In genomic region chr12:69515117-69515516, GRCm38 (mm10) we compare ENCODE assay signal across 11 mouse cellular contexts.
A peak's percentile ranks its signal among the peaks of the same experiment; 100 is the strongest.
DNase-seq lines count a peak whose midpoint lies in the region; ATAC-seq and TF ChIP-seq lines count a peak whose summit lies in the region.
"Had no signal": no experiment of that assay in that cellular context is flagged by ENCODE, and none has a peak within 500 bp of the region (broad histone marks: within the 10 kb centered on the region; RNA-seq: fewer than 3 reads in every experiment).

No protein-coding gene starts in this region.

- intact Hi-C loops in heart, adult 2 months (cut with DNase I), result no loop called here

- H3K36me3 ChIP-seq in heart, adult 2 months (ENCODE audit: control insufficient read depth, insufficient read depth, low read length), result no peaks in the 10 kb centered on the region
- H3K36me3 ChIP-seq in heart, embryonic 14.5 days (ENCODE audit: control insufficient read depth, insufficient read depth, low read length), result no peaks in the 10 kb centered on the region
- no peaks in the 10 kb centered on the region for H3K36me3 ChIP-seq in midbrain, embryonic 13.5 days
- H3K36me3 ChIP-seq: embryonic facial prominence, embryonic 15.5 days had no signal

- 0 out of 2 replicates have a peak, but pooled peaks have one; percentile 14 for TF ChIP-seq POLR2A in heart, adult 2 months (IDR thresholded peaks at IDR 0.05; ENCODE audit: insufficient read depth, low read depth, low read length)

- no peak overlapping the region for H3K4me2 ChIP-seq in heart, embryonic 14.5 days (ENCODE audit: low read length)
- no peak overlapping the region for H3K4me2 ChIP-seq in midbrain, embryonic 13.5 days (replicated peaks)
- H3K4me2 ChIP-seq: embryonic facial prominence, embryonic 15.5 days had no signal

- WGBS in heart, adult 2 months, result 14% methylated on average over 9 of the region's 9 CpGs
- 10% methylated on average over 9 of the region's 9 CpGs for WGBS in heart, embryonic 14.5 days
- 70% methylated on average over 9 of the region's 9 CpGs for WGBS in midbrain, embryonic 13.5 days

- peak overlapping the region; percentile 79 for H3K27ac ChIP-seq in heart, adult 2 months
- H3K27ac ChIP-seq in heart, embryonic 14.5 days (replicated peaks in 1 of 2; ENCODE audit: control insufficient read depth in 1 of 2, insufficient read depth in 1 of 2, low read depth in 2 of 2, low read length in 2 of 2), result peak overlapping the region; percentile 76 to 81
- H3K27ac ChIP-seq in midbrain, embryonic 13.5 days, result no peak overlapping the region
- H3K27ac ChIP-seq: embryonic facial prominence, embryonic 15.5 days had no signal

- H3K4me3 ChIP-seq in heart, adult 2 months, result no peak overlapping the region
- H3K4me3 ChIP-seq in heart, embryonic 14.5 days (ENCODE audit: control insufficient read depth in 1 of 2, insufficient read depth in 1 of 2, low read depth in 1 of 2, low read length in 2 of 2), result no peak overlapping the region
- H3K4me3 ChIP-seq in midbrain, embryonic 13.5 days (replicated peaks), result no peak overlapping the region
- H3K4me3 ChIP-seq: embryonic facial prominence, embryonic 15.5 days; myocyte had no signal

- no peaks in the 10 kb centered on the region for H3K9me3 ChIP-seq in heart, embryonic 14.5 days (ENCODE audit: control insufficient read depth, low read length)
- H3K9me3 ChIP-seq in midbrain, embryonic 13.5 days, result no peaks in the 10 kb centered on the region
- H3K9me3 ChIP-seq: embryonic facial prominence, embryonic 15.5 days had no signal

- DNase-seq in heart, adult 2 months, result no peak
- no peak for DNase-seq in heart, adult 8-10 months (ENCODE audit: low spot score)
- peak; percentile 44 for DNase-seq in adrenal gland, postnatal 10 days
- peak; percentile 34 to 64 for DNase-seq in kidney, postnatal 25 days
- no peak for DNase-seq in cerebellum, adult 11 months
- no peak for DNase-seq in left cerebral cortex, adult 8-10 months (ENCODE audit: low spot score in 2 of 2)
- DNase-seq: layer of hippocampus, adult 9-11 months had no signal

- H3K9ac ChIP-seq in heart, adult 2 months (ENCODE audit: low read depth, low read length), result no peak overlapping the region
- peak overlapping the region; percentile 49; the same call in 1 of the 2 replicates for H3K9ac ChIP-seq in heart, embryonic 14.5 days (ENCODE audit: low read length)
- no peak overlapping the region for H3K9ac ChIP-seq in midbrain, embryonic 13.5 days (replicated peaks)
- H3K9ac ChIP-seq: embryonic facial prominence, embryonic 15.5 days had no signal

- H3K27me3 ChIP-seq in heart, adult 2 months (ENCODE audit: control insufficient read depth, insufficient read depth, low read length), result no peaks in the 10 kb centered on the region
- no peaks in the 10 kb centered on the region for H3K27me3 ChIP-seq in heart, embryonic 14.5 days (ENCODE audit: control insufficient read depth, insufficient read depth, low read length)
- no peaks in the 10 kb centered on the region for H3K27me3 ChIP-seq in midbrain, embryonic 13.5 days
- H3K27me3 ChIP-seq: embryonic facial prominence, embryonic 15.5 days had no signal

- no peak for TF ChIP-seq CTCF in heart, adult 2 months (IDR thresholded peaks at IDR 0.05)

- peak; percentile 31 for ATAC-seq in heart, embryonic 14.5 days (ENCODE audit: insufficient number of reproducible peaks, insufficient read depth, low FRiP score, low read depth)
- ATAC-seq in midbrain, embryonic 13.5 days, result no peak

- peaks cover 19% of the 10 kb centered on the region for H3K4me1 ChIP-seq in heart, adult 2 months (ENCODE audit: control insufficient read depth, insufficient read depth, low read length)
- peaks cover 10 to 17% of the 10 kb centered on the region in 2 experiments for H3K4me1 ChIP-seq in heart, embryonic 14.5 days (ENCODE audit: control insufficient read depth in 2 of 2, insufficient read depth in 2 of 2, low read length in 2 of 2)
- no peaks in the 10 kb centered on the region for H3K4me1 ChIP-seq in midbrain, embryonic 13.5 days (replicated peaks)
- H3K4me1 ChIP-seq: embryonic facial prominence, embryonic 15.5 days had no signal

- H3K79me2 ChIP-seq in heart, adult 2 months (replicated peaks; ENCODE audit: control insufficient read depth, insufficient read depth, low read length), result no peaks in the 10 kb centered on the region

- 0 out of 2 replicates have a peak, but pooled peaks have one; percentile 19 for TF ChIP-seq EP300 in heart, adult 2 months (IDR thresholded peaks at IDR 0.05; ENCODE audit: insufficient read depth, low read depth, low read length)

Comparison
In these comparisons a context has a peak if more than half of its experiments do, and no peak if none do; other contexts are left out.
1. DNase-seq: peak in adrenal gland, postnatal 10 days (single experiment) and kidney, postnatal 25 days (2 of 2); none in heart, adult 2 months (0 of 2), heart, adult 8-10 months (single experiment), cerebellum, adult 11 months (single experiment) and left cerebral cortex, adult 8-10 months (0 of 2).